Mouse (Mus musculus) adrenal gland, postnatal 14 days (tissue): Measurements from ENCODE around the gene Aff3. TPM values are rescaled to one million over a fixed set of nuclear protein-coding genes. Genes with fewer than 3 reads are reported as not detected.

Experiments used
- DNase-seq: peaks from one replicate; pipeline ENCODE4 v3.0.0; 2021; ENCODE audit warnings: mixed read lengths
- total RNA-seq: library from RNA; stranded (reverse); gene quantifications from 2 replicates; pipeline ENCODE4 v1.2.3, GENCODE M21; 2021

Aff3 gene
- total RNA-seq, 1 experiment from 2014 or later = 6.2 TPM

DNA sequence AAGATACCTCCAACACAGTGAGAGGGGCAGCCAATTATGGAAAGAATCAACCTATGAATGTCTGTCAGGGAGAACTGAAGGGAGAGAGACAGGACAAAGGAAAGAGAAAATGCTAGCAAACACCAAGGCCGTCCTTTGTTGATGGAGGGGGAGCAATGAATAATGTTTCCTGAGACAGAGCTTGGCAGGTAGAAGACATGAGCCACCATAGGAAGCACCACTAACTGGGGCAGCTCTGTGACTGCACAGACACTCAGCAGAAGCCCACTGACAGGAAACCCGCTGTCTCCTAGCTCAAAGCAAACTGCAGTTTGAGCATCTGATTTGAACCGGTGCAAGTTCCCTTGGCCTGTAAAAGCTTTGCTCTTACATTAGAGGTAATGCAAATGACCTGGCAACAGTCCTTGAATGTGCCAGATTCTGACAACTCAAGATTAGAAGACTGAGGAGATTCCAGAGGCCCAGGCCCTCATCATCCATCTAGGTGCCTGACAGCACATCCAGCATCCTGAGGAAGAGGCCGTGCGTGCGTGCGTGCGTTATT lies 176.0 kb downstream of the Aff3 start:
- no peak for DNase-seq

DNA sequence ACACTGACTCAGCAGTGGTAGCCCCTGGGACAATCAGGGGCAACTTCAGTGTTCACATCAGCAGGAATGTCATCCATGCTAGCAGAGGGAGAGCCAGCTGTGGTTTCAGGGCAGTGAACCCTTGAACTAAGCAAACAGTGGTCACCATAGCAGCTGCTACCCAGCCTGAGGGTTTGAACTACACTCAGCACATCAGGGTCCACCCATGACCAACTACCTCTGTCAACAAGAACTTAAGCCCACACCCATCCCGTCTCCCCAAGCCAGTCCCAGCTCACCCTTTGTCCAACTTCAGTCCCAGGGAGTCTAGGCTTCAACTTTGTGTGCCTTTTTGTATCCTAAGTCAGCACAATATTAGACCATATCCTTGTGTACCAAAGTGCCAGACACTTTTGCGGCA lies 176.9 kb downstream of the Aff3 start:
- no peak for DNase-seq

DNA sequence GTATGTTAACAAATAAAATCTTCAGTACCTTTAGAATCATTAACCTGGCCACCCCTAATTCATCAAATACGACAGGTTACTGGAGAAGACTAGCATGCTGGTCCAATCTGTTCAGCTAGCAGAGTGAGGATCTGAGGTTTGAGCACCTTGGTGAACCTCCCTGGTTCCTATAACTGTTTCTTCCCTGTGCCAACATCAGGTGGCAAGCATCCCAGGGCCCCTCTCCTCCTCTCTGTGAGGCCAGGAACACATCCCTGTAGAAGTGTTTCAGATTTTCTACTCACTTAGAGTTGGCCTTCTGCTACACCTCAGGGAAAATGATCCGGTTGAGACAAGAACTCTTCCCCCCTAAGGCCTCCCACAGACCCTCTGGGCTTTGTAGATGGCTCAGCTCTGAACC lies 181.6 kb downstream of the Aff3 start:
- no peak for DNase-seq

DNA sequence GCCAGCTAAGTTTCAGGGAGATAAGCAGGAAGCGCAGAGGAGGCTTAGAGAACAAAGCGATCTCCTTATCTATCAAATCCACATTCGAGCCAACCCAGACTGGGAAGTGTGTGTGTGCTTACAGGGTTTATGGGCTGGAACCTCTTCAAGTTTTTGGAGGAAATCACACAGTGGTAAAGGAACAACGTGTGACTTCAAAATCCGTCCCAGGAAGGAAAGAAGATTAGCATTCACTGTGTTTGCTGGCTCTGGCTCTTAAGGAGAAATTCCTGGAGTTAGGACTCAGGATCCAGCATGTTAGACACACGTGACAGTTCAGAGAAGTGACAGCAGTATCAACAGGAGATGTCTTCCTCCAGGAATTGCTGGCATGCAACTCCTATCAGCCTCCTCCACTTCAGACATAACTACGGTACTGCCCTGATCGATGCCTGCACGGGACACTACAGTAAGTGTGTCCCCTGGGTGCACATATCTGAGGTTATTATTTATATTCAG lies 186.5 kb downstream of the Aff3 start:
- DNase-seq = no peak

DNA sequence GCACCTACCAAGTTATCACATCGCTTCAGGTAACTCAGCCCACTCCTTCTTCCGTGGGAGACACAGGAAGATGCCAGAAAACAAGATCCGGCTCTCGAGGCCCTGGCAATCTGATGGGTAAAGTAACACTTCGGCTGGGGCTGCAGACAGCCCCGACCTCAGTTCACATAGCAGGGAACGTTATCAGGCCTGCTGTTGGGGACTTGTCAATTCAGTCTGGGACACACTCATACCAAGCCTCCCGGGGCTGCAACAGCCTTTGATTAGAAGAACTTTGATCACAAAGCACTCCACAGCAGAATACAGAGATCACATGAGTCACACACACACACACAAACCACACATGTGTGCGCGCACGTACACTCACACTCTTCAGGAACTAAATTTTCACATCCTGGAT lies 193.9 kb downstream of the Aff3 start:
- no peak for DNase-seq

DNA sequence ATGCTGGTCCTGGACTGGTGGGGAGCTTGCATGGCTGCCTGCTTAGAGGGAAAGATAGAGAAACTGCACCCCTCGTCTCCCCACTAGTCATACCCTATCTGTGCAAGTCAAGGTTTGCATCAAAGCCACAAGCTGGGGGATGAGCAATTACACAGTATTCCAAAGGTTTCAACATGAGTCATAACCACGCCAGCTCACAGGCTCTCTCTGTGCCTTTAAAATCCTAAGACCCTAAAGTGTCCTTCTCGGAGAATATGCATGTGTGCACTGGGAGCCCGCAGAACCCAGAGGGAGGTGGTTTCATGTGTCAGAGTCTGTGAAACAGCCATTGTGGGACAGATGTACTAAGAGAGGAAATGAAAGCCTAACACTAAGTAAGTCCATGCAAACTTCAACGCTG lies 194.6 kb downstream of the Aff3 start:
- DNase-seq = peak; percentile 21

DNA sequence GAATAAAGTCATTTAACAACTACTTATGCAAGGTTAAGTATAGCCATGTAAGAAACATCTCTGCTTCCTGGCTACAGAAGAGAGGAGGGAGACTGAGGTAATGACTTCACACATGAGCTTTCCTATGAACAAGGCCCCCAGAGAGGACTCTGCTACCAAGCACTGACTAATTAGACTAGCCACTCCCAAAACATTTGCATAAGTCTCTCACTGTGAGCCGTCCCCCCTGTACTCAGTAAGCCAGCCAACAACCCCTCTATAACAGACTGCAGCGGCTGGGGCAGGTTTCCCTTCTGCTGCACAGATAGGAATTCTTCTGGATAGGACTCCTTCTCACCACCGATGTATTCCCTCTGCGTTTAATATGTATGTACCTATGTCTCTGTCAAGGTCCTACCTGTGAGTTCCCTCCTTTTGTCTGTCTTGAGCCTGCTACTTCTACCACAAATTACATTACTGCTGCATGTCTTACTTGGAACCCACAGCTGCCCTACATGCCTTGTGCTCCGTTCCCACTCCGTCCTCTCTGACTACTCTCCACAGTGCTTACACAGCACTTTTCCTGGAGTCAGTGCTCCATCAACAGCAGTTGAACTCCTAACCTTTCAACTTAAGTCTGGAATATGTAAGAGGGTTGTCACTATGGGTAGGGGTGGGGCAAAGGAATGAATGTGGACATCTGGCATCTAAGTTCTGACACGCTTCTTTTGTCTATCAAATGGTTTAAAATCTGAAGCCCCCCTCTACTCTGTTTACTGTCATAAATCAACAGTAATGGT lies 197.3 kb downstream of the Aff3 start:
- DNase-seq = no peak

DNA sequence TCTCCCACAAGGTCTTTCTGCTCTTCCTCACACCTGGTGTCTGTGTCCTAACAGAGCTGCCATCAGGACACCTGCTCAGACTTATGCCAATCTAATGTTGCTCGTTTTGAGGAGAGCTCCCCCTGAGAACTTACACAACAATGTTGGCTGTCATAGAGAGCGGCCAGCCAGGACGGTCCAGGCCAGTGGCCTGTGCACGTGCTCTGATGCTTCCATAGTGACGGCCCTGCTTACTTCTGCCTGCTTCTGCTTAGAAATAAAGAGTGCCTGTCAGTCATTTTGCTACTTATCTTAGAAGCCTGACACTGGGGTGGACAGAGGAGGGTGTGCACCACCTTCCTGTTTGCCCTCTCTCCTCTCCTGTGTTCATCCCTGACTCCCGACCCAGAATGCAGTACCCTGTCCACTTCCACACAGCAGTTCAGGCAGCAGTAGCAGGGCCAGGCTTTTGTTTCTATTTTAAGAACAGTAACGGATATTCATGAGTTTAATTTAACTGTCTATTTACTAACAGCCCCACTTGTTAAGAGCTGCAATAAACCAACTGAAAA lies 208.0 kb downstream of the Aff3 start:
- no peak for DNase-seq

DNA sequence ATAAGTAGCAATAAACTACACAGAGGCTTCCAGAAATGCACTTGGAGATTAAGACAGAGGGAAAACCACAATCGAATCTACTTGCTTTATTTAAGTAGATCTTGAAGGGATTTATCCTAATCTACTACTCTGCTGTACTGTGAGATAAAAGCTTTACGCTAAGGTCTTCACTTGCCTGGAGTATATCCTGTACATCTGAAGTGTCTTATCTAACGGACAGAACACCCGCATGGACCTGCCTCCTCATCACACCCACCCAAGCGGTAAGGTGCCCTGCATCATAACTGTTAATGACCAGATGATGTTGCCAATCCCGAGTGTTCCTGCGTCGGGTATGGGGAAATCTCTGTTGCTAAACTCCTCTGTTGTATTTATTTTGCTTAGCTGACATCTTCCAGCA lies 209.8 kb downstream of the Aff3 start:
- no peak for DNase-seq

DNA sequence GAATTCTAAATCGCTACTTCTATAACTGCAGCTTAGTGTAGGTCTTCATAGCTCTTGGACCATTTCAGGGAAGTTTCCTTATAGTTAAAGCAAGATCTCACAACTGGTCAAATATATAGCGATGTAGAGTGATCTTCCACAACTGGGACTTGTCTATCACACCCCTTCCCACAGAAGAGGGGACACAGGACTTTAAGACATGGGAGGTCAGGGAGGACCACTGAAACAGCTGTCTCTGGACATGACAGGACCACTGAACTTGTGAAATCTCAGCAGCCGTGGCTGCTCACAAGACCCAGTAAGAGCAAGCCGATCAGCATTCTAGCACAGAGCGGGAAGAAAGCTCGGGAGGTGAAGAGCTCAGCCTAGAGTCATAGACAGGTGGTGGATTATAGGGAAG lies 213.4 kb downstream of the Aff3 start:
- no peak for DNase-seq

DNA sequence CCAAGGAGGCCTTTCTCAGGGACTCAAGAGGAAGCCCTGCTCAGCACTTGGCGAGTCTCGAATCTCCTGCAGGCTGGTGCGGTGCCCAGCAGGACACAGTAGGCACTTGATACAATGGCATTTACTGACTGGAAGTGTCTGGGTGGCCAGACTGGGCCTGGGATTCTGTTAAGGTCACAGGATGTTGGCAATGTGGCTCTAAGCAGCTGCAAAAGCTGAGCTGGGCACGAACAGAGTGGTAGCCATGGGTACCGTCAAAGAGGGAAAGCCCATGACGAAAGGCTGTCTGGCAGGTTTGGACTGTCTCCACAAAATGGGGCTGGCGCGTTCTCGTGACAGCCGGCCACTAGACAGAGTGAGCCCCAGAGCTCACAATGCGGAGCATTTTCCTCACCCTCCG lies 214.1 kb downstream of the Aff3 start:
- peak; percentile 63 for DNase-seq

DNA sequence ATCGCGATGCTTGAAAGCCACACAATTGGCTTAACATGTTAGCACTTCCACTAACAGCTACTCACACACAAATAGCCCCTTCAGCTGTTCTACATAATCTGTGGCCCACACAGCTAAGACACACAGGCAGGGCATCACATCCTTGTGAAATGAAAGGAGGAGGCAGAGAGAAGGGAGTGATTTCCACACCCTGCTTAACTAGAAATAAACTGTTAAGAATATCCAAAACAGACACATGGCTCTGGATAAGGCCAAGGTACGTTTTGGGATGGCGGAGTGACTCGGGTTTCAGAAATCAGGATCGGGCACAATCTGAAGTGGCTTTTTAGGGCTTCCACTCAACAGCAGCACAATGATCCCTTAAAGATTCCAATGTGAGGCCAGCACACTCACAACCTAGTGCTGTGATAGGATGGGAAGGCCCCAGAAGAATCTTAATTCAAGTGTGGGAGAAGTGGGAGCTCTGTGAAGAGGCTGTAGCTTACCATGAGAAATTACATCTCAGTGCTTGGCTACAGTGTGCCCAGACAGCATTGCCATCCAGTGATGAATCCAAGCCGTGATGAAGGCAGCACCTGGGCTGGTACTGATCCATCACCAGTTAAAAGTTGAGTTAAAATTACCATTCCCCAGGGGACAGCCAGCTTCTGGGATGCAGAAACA lies 214.8 kb downstream of the Aff3 start:
- DNase-seq = no peak

DNA sequence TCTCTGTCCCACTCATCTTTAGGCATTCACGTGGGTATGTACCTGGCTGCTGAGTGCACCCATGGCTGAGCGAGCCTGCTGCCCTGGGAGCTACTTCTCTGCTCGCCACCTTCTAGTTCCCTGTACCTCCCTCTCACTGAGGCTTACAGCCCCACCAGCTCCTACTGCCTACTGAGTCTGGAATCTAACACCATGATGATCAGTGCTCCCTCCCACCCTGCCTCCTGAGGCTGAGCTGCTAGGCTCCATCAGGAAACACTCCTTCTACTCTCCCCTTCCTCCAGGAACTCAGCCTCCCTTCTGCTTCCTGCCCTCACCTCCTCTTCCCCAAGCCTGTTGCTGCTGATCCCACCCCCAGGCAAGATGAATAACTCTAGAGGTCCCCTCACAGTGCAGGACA lies 215.9 kb downstream of the Aff3 start:
- no peak for DNase-seq

DNA sequence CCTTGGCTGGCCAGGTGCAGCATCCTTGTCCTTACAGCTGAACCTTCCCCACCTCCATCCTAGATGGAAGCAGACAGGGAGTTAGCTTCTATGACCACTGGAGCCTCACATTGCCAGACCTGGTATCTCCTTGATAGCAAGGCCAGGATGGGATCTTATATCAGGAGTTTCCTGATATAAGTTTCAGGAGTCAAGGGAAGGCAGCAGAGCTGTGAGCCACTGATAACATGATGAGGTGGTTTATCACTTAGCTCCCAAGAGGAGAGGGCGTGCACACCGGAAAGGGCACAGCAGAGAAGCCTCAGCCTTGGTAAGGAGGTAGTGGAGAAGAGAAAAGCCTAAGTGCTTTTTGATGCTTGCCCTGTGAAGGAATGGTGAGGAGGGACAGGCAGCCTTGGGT lies 217.2 kb downstream of the Aff3 start:
- no peak for DNase-seq

DNA sequence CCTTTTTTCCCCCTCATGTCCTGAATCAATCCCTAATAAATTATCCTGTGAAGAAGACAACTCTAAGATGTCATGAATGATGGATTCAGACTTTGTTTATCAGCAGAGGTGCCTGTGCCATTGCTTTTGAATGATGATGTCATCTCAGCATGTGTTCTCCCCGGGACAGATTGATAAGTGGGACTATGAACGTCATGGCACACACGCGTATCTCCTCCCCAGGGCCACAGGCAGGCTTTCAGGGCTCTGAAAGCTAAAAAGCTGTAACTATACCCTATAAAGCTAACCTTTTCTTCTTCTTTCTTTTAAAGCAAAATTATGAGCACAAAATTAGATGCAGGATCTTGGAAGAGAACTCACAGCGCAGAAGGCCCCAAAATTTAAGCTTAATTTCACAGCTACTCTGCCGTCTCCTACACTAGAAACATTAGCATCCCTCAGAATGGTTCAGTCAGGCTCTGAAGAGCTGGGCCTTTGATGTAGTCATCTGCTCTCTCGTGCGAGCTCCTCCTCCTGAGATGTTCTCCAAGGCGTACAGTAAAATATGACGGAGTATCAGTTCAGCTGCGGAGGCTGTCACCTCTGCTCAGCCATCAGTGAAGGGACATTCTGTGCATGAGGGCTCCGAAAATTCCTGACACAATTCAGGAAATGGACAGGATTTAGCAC lies 218.5 kb downstream of the Aff3 start:
- DNase-seq = peak; percentile 14

DNA sequence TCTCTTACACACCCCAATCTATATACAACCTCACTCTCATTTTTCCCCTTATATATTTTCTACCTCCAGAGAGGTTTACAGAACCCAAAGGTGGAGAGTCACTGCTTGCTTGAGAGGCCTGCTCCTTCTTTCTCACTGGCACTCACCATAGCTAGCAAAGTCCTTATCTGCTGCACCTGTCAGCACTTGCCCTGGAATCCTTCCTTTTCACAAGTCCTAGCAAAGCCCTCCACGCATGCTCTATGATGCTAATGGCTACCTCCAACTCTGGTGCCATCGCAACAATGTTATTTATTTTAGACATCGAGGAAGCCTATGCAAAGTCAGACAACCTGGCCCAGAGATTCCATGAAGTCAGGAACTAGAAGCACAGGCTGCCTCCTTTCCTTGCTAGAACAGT lies 221.9 kb downstream of the Aff3 start:
- DNase-seq = no peak

DNA sequence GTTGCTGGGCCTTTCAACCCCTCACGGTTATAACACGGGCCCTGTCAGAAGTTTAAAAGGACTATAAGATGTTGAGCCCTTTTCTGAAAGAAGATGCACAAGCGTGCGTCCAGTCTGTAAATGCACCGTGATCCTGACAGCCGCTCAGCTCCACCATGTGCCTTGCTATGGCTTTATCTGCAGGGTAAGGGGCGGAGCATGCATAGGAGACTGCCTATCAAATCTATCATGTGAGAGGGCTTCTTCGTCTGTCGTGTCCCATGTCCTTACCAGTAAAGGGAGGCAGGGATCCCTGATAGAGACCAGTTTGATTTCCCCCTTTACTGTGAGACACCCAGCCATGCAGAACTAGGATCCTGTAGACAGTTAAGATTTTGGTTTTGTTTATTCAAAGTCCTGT lies 222.3 kb downstream of the Aff3 start:
- no peak for DNase-seq

DNA sequence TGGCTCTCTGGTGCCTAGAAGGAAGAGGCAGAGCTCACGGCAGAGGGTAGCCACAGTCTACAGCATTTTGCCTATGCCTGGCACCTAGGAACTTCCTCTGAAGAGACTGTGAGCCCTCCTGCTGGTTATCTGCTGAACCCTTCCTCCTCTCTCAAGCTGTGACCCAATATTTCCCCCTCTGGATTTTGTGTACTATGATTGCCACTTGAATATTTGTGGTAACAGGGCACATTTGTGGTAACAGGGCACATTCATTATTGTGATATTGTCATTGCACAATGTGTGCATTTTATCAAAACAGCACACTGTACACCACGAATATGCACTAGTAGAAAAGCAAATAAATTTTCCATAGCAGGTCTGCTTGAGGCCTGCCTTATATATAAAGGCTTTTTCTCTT lies 223.0 kb downstream of the Aff3 start:
- DNase-seq = no peak

DNA sequence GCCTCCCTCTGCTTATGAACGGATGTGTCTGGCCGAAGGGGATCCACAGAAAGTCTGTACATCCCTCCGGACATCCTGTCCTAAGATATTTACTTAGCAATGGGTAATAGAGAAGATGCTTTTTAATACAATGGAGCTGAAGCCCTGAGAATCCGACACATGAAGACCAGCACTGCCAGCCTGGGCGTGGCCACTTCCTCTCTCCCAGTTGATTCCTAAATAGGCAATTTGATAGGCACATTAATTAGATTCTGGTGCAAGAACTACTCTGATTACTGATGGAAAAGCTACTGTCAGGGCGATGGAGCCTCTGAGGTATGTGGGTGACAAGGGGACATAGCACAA lies 224.3 kb downstream of the Aff3 start:
- DNase-seq = no peak

DNA sequence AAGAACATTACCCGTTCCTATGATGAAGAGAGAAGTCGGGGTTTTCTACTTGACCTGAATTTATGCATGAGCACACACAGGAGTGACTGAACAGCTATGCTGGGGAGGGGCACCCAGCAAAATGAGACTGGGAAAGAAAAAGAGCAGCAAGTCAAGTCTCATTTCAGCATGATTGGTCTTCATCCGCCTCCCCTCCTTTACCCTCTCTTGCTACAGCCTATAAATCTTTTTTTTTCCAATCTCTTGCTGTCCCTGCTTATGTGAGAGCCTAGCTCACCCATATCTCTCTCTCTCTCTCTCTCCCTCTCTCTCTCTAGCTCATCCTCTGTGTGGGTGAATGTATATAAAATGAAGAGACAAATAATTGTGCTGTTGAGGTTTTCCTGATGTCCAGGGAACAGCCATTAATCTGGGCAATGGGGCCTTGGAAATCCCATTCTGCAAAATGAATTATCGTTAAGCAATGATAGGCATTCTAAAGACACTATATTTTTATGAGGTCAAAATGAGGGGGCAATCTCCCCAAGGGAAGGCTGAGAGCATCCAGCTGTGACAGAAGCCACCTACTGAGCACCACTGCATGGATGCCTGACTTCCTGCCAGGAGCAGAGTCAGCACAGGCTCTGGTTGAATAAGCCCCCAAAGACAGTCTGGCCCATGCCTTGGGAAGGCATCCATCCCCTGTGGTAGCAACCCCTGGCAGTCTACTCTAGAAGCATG lies 224.8 kb downstream of the Aff3 start:
- no peak for DNase-seq

DNA sequence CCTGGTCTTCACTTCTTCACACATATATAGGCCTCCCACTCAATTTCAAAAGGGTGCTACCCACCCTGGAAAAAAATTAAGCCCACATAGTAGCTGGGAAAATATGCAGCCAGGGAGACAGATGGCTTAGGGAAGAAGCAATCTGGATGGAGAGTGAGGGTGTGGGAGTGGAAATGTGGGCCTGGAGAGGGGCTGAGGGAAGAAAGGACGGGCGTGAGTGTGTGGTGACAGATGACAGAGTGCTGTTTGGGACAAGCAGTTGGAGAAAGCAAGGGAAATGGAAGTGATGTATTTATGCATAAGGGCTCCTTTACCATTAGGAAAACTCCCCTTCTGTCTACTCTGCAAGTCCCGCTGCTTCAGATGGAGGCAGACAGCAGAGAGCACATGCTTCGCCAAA lies 226.3 kb downstream of the Aff3 start:
- DNase-seq = no peak

DNA sequence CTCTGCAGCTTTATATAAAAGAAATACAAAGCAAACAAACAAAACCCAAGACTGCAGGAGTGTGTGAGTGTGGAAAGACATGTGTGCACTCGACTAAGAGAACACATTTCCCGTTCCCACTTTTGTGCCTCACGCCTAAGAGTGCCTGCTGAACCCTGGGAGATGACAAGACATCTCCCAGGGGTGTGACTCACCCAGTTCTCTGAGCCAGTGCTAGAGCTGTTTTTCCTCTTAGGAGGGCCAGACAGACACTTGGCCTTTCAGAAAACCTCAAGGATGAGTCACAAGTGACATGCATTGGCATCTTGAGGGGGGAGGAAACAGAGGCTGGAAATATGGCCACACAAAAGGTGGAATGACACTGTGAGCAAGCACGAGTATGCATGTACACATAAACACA lies 227.1 kb downstream of the Aff3 start:
- DNase-seq = peak; percentile 5
